Mouse (Mus musculus) limb, embryonic 12.5 days (tissue): ENCODE data around the gene Prlh. TPM values are rescaled to one million over a fixed set of nuclear protein-coding genes. Genes with fewer than 3 reads are reported as not detected.

Source experiments
- ATAC-seq: fragments of 200-750 bp; cut with Nextera tagmentation; 2 replicates; pipeline ENCODE4 v1.8.0; 2017; ENCODE audit warnings: low read depth, moderate TSS enrichment; ENCODE audit not compliant: insufficient number of reproducible peaks, insufficient read depth, low FRiP score, low TSS enrichment
- H3K27ac ChIP-seq: fragments of 300-500 bp; sonication (generic); 2 replicates; pipeline ENCODE4 v1.5.1; 2016; ENCODE audit warnings: mild to moderate bottlenecking, moderate library complexity
- H3K27me3 ChIP-seq: fragments of 300-500 bp; sonication (generic); 2 replicates; pipeline ENCODE4 v1.6.1; 2016; ENCODE audit warnings: mild to moderate bottlenecking, moderate library complexity
- H3K36me3 ChIP-seq: fragments of 300-500 bp; sonication (generic); 2 replicates; pipeline ENCODE4 v1.6.1; 2016; ENCODE audit warnings: mild to moderate bottlenecking, moderate library complexity
- H3K4me1 ChIP-seq: fragments of 300-500 bp; sonication (generic); replicated peaks from 2 replicates; pipeline ENCODE4 v1.6.1; 2016
- H3K4me2 ChIP-seq: fragments of 300-500 bp; sonication (generic); 2 replicates; pipeline ENCODE4 v1.6.1; 2016; ENCODE audit warnings: mild to moderate bottlenecking, moderate library complexity
- H3K4me3 ChIP-seq: fragments of 300-500 bp; sonication (generic); replicated peaks from 2 replicates; pipeline ENCODE4 v1.5.1; 2016; ENCODE audit warnings: mild to moderate bottlenecking
- H3K9ac ChIP-seq: fragments of 300-500 bp; sonication (generic); replicated peaks from 2 replicates; pipeline ENCODE4 v1.6.1; 2016; ENCODE audit warnings: mild to moderate bottlenecking, moderate library complexity
- H3K9me3 ChIP-seq: fragments of 300-500 bp; sonication (generic); 2 replicates; pipeline ENCODE4 v1.6.1; 2016; ENCODE audit warnings: mild to moderate bottlenecking, moderate library complexity
- WGBS: fragments of 180-500 bp; shearing (Covaris S2); methylation state at CpG from one replicate; pipeline ENCODE4 v1.1.7; 2016; 5-methylcytosine and 5-hydroxymethylcytosine counted together
- polyA plus RNA-seq: library from polyadenylated mRNA; unstranded; fragments of >200 nt; fragmentation: Nextera tagmentation; extraction: Ambion mirVana; gene quantifications from 2 replicates; pipeline ENCODE4 v1.2.1, GENCODE M21; 2016

The Prlh gene
- polyA plus RNA-seq, 1 experiment from 2014 or later, result not detected

- 83% methylated on average over 3 of the region's 3 CpGs for WGBS
- no peak for ATAC-seq
- Histone ChIP-seq H3K9ac (no peak overlapping the region), H3K36me3 (no peaks in the 10 kb centered on the region), H3K27me3 (peaks cover 6% of the 10 kb centered on the region; the same call in 1 of the 2 replicates), H3K27ac (no peak overlapping the region), H3K4me3 (no peak overlapping the region), H3K4me1 (peaks cover 15% of the 10 kb centered on the region), H3K4me2 (no peak overlapping the region), H3K9me3 (no peaks in the 10 kb centered on the region)
Measured at GRCm38 (mm10) chr1:91001101-91001500, 48.2 kb downstream of the Prlh start.

GRCm38 (mm10) chr1:91001871-91002539 lies 49.1 kb downstream of the Prlh start:
- Histone ChIP-seq H3K9ac (no peak overlapping the region), H3K4me2 (no peak overlapping the region), H3K27ac (no peak overlapping the region), H3K9me3 (no peaks in the 10 kb centered on the region), H3K4me1 (peaks cover 15% of the 10 kb centered on the region), H3K36me3 (no peaks in the 10 kb centered on the region), H3K27me3 (peaks cover 5% of the 10 kb centered on the region; the same call in 1 of the 2 replicates), H3K4me3 (no peak overlapping the region)
- ATAC-seq, result no peak
- 81% methylated on average over 3 of the region's 3 CpGs for WGBS

GRCm38 (mm10) chr1:91002641-91003040 lies 49.7 kb downstream of the Prlh start:
- no peaks in the 10 kb centered on the region; the same call in 1 of the 2 replicates for H3K27me3 ChIP-seq
- H3K9me3 ChIP-seq, result no peaks in the 10 kb centered on the region
- H3K36me3 ChIP-seq, result no peaks in the 10 kb centered on the region
- 76% methylated on average over 3 of the region's 3 CpGs for WGBS
- H3K9ac ChIP-seq, result no peak overlapping the region
- no peak overlapping the region for H3K27ac ChIP-seq
- no peak overlapping the region for H3K4me2 ChIP-seq
- peaks cover 15% of the 10 kb centered on the region for H3K4me1 ChIP-seq
- no peak for ATAC-seq
- no peak overlapping the region for H3K4me3 ChIP-seq

Other genes with a start within 250 kb of the Prlh start
- 27.4 and 28.2 TPM in 2 replicates for gene Col6a3, start 109.1 kb upstream of the Prlh start, polyA plus RNA-seq
- 0.23 and 0.37 TPM in 2 replicates for gene Mlph, start 38.0 kb upstream of the Prlh start, polyA plus RNA-seq
- gene Rab17, start 16.6 kb downstream of the Prlh start, polyA plus RNA-seq, result 0.76 and 0.98 TPM in 2 replicates
- gene Lrrfip1, start 45.6 kb downstream of the Prlh start, polyA plus RNA-seq, result 28.3 and 29.9 TPM in 2 replicates
- 0.70 and 1.0 TPM in 2 replicates for gene Rbm44, start 192.0 kb downstream of the Prlh start, polyA plus RNA-seq
- gene Ramp1, start 226.7 kb downstream of the Prlh start, polyA plus RNA-seq, result 1.1 and 1.9 TPM in 2 replicates